Mouse (Mus musculus): ENCODE results near the gene Mrps21. TPM values are rescaled to one million over a fixed set of nuclear protein-coding genes. Genes with fewer than 3 reads are reported as not detected.
"Not testable (repeated sequence)": the region's sequence is repeated elsewhere in the genome, so short reads cannot be mapped to it uniquely, and the experiment has no call there.

The Mrps21 gene
- 329 and 340 TPM in 2 replicates for polyA plus RNA-seq (2014; fragmentation: Nextera tagmentation; extraction: Ambion mirVana)

DNA sequence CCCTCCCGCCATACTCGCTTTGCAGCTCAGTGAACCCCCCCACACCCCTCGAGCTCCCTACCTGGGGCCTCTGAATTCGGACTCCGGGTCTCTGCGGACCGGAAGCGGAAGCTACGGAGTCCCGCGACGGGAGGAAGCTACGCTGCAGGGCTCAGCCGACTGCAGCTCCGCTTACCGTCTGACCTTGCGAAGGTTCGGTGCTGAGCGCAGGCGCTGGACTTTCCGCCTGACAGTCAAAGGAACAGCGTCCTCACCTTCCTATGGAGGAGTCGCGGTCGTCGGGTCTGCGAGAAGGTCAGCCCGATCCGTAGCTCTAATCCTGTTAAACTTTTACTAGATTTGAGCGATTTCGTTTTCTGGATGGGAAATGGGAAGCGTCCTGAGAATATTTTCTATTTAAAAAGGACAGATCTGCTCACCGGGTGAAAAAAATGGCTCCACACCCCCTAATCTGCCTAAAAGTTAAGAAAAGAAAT is at the start of gene Mrps21:
Mrps21 (minus strand) TSS at position 128 of the 476 bp plus-strand sequence.
- WGBS: under 1% methylated on average over 33 of the region's 33 CpGs
- Histone ChIP-seq H3K36me3 (ENCODE audit: control insufficient read depth, insufficient read depth, low read length) (peaks cover 2% of the 10 kb centered on the region; the same call in 1 of the 2 replicates), H3K4me1 (replicated peaks; ENCODE audit: control insufficient read depth, insufficient read depth, low read length) (peaks cover 4% of the 10 kb centered on the region; the same call in 1 of the 2 replicates), H3K9me3 (ENCODE audit: control insufficient read depth, low read length) (no peaks in the 10 kb centered on the region), H3K4me3 (ENCODE audit: low read depth, low read length) (peak within 1 kb of the TSS; percentile 42), H3K27ac (ENCODE audit: low read depth, low read length) (peak within 1 kb of the TSS; percentile 37; the same call in 1 of the 2 replicates), H3K27me3 (ENCODE audit: control insufficient read depth, insufficient read depth, low read length) (no peaks in the 10 kb centered on the region), H3K4me2 (replicated peaks; ENCODE audit: low read depth, low read length) (peak within 1 kb of the TSS; percentile 40), H3K9ac (ENCODE audit: low read depth, low read length) (peak within 1 kb of the TSS; percentile 53)
- ATAC-seq (ENCODE audit: low FRiP score) (peak; percentile 92), DNase-seq (ENCODE audit: low spot score) (peak; percentile 88)

DNA sequence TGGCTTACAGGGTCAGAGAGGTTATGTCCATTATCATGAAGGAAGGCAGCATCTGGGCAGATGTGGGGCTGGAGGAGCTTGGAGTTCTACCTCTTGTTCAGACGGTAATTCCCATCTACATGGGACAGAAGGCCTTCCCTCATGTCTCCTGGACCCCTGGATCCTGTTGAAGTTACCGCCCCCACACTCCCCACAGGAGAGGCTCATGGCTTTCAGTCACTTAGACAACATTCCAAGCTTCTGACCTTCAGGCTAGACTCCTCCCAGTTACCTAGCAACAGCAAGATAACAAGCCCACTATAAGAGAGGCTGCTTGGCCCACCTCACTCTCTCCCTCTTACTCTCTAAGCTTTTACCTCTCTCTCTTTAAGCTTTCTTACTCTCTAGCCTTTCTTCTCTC is 49.2 kb upstream of the Mrps21 start:
- not testable (repeated sequence) for H3K9me3 ChIP-seq (ENCODE audit: control insufficient read depth, low read length); DNase-seq (ENCODE audit: low spot score); H3K4me2 ChIP-seq (replicated peaks; ENCODE audit: low read depth, low read length); H3K27me3 ChIP-seq (ENCODE audit: control insufficient read depth, insufficient read depth, low read length); H3K27ac ChIP-seq (ENCODE audit: low read depth, low read length); H3K4me3 ChIP-seq (ENCODE audit: low read depth, low read length); H3K9ac ChIP-seq (ENCODE audit: low read depth, low read length); H3K36me3 ChIP-seq (ENCODE audit: control insufficient read depth, insufficient read depth, low read length); ATAC-seq (ENCODE audit: low FRiP score); H3K4me1 ChIP-seq (replicated peaks; ENCODE audit: control insufficient read depth, insufficient read depth, low read length)
- 51% methylated on average over 2 of the region's 2 CpGs for WGBS

DNA sequence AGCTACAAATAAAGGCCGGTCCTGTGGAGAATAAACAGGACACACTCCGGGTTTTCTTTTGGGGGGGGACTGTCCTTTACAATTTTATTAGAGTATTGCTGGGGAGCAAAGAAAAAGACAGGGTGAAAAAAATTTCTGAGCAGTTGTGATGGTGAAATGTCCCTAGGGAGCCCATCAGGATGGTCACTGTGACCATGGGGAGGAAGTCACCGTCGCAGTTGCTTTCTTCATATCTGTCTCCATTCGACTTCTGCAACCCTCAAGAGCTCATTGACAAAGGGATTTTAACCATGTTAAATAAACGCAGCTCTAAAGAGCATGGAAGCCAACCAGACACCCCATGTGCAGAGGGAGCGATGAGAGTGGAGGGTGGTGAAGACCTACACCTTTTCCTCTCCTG is 45.4 kb upstream of the Mrps21 start:
- H3K4me1 ChIP-seq (replicated peaks; ENCODE audit: control insufficient read depth, insufficient read depth, low read length): no peaks in the 10 kb centered on the region
- H3K27me3 ChIP-seq (ENCODE audit: control insufficient read depth, insufficient read depth, low read length): no peaks in the 10 kb centered on the region
- no peak overlapping the region for H3K4me3 ChIP-seq (ENCODE audit: low read depth, low read length)
- no peak overlapping the region for H3K27ac ChIP-seq (ENCODE audit: low read depth, low read length)
- ATAC-seq (ENCODE audit: low FRiP score) (no peak), DNase-seq (ENCODE audit: low spot score) (no peak)
- no peaks in the 10 kb centered on the region for H3K9me3 ChIP-seq (ENCODE audit: control insufficient read depth, low read length)
- no peaks in the 10 kb centered on the region for H3K36me3 ChIP-seq (ENCODE audit: control insufficient read depth, insufficient read depth, low read length)
- no peak overlapping the region for H3K9ac ChIP-seq (ENCODE audit: low read depth, low read length)
- no peak overlapping the region for H3K4me2 ChIP-seq (replicated peaks; ENCODE audit: low read depth, low read length)
- WGBS: 83% methylated on average over 7 of the region's 7 CpGs

DNA sequence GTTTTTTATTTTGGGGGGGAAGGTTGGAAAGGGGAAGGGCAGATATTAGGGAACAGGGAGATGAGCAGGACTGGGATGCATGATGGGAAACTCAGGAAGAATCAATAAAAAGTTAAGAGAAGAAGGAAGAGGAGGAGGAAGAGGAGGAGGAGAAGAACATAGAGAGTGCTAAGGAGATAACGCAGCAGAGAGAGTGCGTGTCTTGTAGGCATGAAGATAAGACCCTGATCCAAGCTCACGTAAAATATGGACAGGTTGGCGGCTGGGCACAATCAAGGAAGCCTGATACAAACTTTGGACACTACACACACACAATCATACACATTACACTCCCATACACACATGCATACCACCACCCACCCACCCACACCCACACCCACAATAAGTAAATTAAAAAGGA is 43.4 kb upstream of the Mrps21 start:
- H3K4me2 ChIP-seq (replicated peaks; ENCODE audit: low read depth, low read length): no peak overlapping the region
- no peaks in the 10 kb centered on the region for H3K27me3 ChIP-seq (ENCODE audit: control insufficient read depth, insufficient read depth, low read length)
- 93% methylated on average over 4 of the region's 4 CpGs for WGBS
- no peak overlapping the region for H3K9ac ChIP-seq (ENCODE audit: low read depth, low read length)
- H3K36me3 ChIP-seq (ENCODE audit: control insufficient read depth, insufficient read depth, low read length): no peaks in the 10 kb centered on the region
- H3K9me3 ChIP-seq (ENCODE audit: control insufficient read depth, low read length): no peaks in the 10 kb centered on the region
- ATAC-seq (ENCODE audit: low FRiP score): no peak
- H3K4me3 ChIP-seq (ENCODE audit: low read depth, low read length): no peak overlapping the region
- no peak overlapping the region for H3K27ac ChIP-seq (ENCODE audit: low read depth, low read length)
- no peaks in the 10 kb centered on the region for H3K4me1 ChIP-seq (replicated peaks; ENCODE audit: control insufficient read depth, insufficient read depth, low read length)
- no peak for DNase-seq (ENCODE audit: low spot score)

DNA sequence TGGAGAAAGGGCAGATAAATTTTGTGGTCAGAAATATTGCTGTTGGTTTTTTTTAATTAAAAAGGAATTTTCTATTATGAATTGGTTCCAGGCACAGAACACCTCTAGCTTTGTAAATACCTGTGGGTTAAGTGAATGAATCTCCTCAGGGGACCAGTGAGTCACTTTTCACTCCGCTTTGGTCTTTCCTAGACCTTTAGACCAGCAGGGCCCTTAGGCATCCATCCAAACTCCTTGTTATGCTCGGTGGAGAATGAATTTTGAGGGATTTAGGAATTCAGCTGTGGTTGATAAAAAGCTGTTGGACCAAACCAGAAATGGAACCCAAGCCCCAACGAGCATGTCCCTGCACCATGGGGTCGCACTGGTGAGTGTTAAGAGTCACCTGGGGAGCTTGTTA is 36.3 kb upstream of the Mrps21 start:
- Histone ChIP-seq H3K27me3 (ENCODE audit: control insufficient read depth, insufficient read depth, low read length) (no peaks in the 10 kb centered on the region), H3K4me2 (replicated peaks; ENCODE audit: low read depth, low read length) (no peak overlapping the region), H3K27ac (ENCODE audit: low read depth, low read length) (no peak overlapping the region), H3K4me3 (ENCODE audit: low read depth, low read length) (no peak overlapping the region), H3K9ac (ENCODE audit: low read depth, low read length) (no peak overlapping the region), H3K4me1 (replicated peaks; ENCODE audit: control insufficient read depth, insufficient read depth, low read length) (peaks cover 13% of the 10 kb centered on the region), H3K36me3 (ENCODE audit: control insufficient read depth, insufficient read depth, low read length) (no peaks in the 10 kb centered on the region), H3K9me3 (ENCODE audit: control insufficient read depth, low read length) (no peaks in the 10 kb centered on the region)
- no peak for ATAC-seq (ENCODE audit: low FRiP score)
- DNase-seq (ENCODE audit: low spot score): no peak
- WGBS: 50% methylated on average over 4 of the region's 4 CpGs

DNA sequence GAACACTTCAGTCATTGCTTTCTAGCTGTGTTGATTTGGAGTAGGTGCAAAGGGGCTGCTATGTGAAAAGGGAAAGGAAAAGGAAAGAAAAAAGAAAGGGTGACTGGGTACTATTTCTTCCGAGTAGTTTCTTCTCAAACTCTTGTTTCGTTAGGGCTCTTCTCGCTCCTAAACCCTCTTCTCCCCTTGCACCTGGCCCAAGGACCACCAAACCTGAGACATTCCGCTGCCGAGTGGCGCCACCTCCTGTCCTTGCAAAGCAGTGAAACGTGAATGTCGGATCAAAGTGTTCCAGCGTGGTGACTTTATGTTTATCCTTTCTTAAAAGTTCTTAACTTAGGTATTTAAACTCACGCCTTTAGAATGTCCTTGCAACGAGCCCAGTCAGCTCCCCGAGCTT is 35.5 kb upstream of the Mrps21 start:
- H3K9me3 ChIP-seq (ENCODE audit: control insufficient read depth, low read length): no peaks in the 10 kb centered on the region
- peak; percentile 70 for DNase-seq (ENCODE audit: low spot score)
- H3K36me3 ChIP-seq (ENCODE audit: control insufficient read depth, insufficient read depth, low read length): no peaks in the 10 kb centered on the region
- peak overlapping the region; percentile 52; the same call in 1 of the 2 replicates for H3K4me2 ChIP-seq (replicated peaks; ENCODE audit: low read depth, low read length)
- no peak overlapping the region for H3K4me3 ChIP-seq (ENCODE audit: low read depth, low read length)
- H3K9ac ChIP-seq (ENCODE audit: low read depth, low read length): no peak overlapping the region
- H3K4me1 ChIP-seq (replicated peaks; ENCODE audit: control insufficient read depth, insufficient read depth, low read length): peaks cover 13% of the 10 kb centered on the region
- 0% methylated on average over 12 of the region's 12 CpGs for WGBS
- no peak for ATAC-seq (ENCODE audit: low FRiP score)
- no peak overlapping the region for H3K27ac ChIP-seq (ENCODE audit: low read depth, low read length)
- no peaks in the 10 kb centered on the region for H3K27me3 ChIP-seq (ENCODE audit: control insufficient read depth, insufficient read depth, low read length)

DNA sequence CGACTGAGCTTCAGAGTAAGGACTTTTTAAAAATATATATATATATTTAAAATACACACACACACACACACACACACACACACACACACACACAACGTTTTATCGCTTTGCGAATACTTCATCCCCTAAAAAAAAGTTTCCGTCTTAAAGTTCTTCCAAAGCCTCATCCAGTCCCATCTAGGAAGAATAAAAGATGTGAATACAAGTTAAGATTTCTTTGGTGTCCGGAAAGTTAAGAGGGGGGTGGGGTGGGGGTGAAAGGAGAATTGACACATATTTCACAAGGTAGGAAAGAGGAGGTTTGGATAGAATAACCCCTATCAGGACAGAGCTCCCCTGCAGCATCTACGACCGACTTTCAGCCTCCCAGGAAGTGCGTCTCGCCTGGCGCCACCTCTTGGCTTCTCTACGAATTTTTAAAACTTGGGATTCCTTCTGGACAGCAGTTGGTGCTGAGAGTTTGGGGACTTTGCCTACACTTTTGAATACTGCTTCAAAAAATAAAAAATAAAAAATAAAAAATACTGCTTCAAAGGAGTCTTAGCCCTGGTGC is 34.7 kb upstream of the Mrps21 start:
- Histone ChIP-seq H3K9ac (ENCODE audit: low read depth, low read length) (no peak overlapping the region), H3K27ac (ENCODE audit: low read depth, low read length) (0 out of 2 replicates have a peak overlapping the region, but pooled peaks have one; percentile 30)
- 1% methylated on average over 12 of the region's 12 CpGs for WGBS

DNA sequence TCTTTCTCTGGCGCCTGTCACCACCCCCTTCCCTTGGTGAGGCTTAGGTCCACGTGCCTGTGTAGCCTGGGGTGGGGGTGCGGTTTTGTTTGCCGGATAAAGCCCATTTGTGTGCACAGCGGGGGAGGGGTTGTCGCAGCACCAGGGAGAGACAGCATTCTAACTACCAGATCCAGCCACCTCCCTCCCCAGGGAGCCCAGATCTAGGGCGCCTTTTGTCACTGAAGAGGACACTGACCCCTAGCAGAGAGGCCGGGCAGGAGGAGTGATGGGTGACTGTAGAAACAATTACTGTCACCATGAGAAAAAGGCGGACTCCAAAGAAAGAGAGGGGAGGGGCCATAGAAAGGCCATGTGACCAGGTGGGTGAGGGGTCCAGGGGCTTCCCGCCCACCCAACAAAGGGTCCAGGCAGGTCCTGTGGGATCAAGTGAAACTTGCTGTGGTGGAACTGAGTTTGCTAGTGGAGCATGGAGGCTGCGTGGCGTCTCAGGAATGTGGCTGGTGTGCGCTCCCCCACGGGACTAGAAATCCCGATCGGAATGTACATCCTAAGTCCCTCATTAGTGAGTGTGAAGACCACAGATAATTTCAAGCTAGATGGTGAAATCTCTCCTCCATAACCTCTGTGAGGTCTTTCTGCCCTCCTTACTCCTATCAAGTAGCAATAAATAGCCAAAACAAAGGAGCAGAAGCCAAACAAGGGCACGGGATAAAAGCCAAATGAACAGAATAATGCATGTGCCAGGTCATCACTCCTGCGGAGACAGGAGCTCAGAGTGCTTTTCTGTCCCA is 34.0 kb upstream of the Mrps21 start:
- Histone ChIP-seq H3K27me3 (ENCODE audit: control insufficient read depth, insufficient read depth, low read length) (no peaks in the 10 kb centered on the region), H3K4me2 (replicated peaks; ENCODE audit: low read depth, low read length) (peak overlapping the region; percentile 52), H3K4me3 (ENCODE audit: low read depth, low read length) (peak overlapping the region; percentile 32), H3K4me1 (replicated peaks; ENCODE audit: control insufficient read depth, insufficient read depth, low read length) (peaks cover 13% of the 10 kb centered on the region), H3K9me3 (ENCODE audit: control insufficient read depth, low read length) (no peaks in the 10 kb centered on the region), H3K9ac (ENCODE audit: low read depth, low read length) (peak overlapping the region; percentile 65), H3K36me3 (ENCODE audit: control insufficient read depth, insufficient read depth, low read length) (no peaks in the 10 kb centered on the region), H3K27ac (ENCODE audit: low read depth, low read length) (peak overlapping the region; percentile 30)
- peak; percentile 80 for ATAC-seq (ENCODE audit: low FRiP score)
- peak; percentile 76 for DNase-seq (ENCODE audit: low spot score)
- under 1% methylated on average over 18 of the region's 18 CpGs for WGBS

More for the DNA sequence above, 34.7 kb upstream of the Mrps21 start:
- H3K4me2 ChIP-seq (replicated peaks; ENCODE audit: low read depth, low read length): peak overlapping the region; percentile 52
- peak overlapping the region; percentile 32; the same call in 1 of the 2 replicates for H3K4me3 ChIP-seq (ENCODE audit: low read depth, low read length)
- peak; percentile 72 for DNase-seq (ENCODE audit: low spot score)
- H3K36me3 ChIP-seq (ENCODE audit: control insufficient read depth, insufficient read depth, low read length): no peaks in the 10 kb centered on the region
- no peaks in the 10 kb centered on the region for H3K27me3 ChIP-seq (ENCODE audit: control insufficient read depth, insufficient read depth, low read length)
- H3K9me3 ChIP-seq (ENCODE audit: control insufficient read depth, low read length): no peaks in the 10 kb centered on the region
- peaks cover 13% of the 10 kb centered on the region for H3K4me1 ChIP-seq (replicated peaks; ENCODE audit: control insufficient read depth, insufficient read depth, low read length)
- no peak for ATAC-seq (ENCODE audit: low FRiP score)

Measured in hindbrain, embryonic 11.5 days (tissue).